Mouse (Mus musculus): ENCODE results near the gene Zfyve9. TPM values are rescaled to one million over a fixed set of nuclear protein-coding genes. Genes with fewer than 3 reads are reported as not detected.
"Not testable (repeated sequence)": the region's sequence is repeated elsewhere in the genome, so short reads cannot be mapped to it uniquely, and the experiment has no call there.

Gene Zfyve9
- polyA plus RNA-seq, 1 experiment from 2014 or later = 4.9 TPM

DNA sequence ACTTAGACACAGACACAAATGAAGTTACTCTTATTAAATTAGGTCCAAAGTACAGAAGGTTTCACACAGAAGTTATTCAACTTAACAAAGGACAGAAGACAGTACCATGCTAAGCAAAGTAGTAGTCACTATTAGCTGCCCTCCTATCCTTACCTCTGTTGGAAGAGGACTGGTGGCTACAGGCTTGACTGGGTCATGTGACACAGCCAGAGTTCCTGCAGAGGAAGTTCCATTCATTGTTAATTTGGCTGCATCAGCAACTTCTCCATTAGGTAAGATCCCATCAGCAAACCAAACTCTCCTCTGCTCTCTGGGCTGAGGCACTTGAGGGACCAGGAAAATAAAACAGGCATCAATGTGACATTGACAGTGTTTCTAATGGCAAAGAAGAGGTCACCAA, 89.1 kb downstream of the Zfyve9 start:
- no peak for DNase-seq (ENCODE audit: low spot score)
- Histone ChIP-seq H3K4me1 (replicated peaks; ENCODE audit: control insufficient read depth, insufficient read depth, low read length) (no peaks in the 10 kb centered on the region), H3K4me2 (ENCODE audit: low read length) (no peak overlapping the region), H3K27me3 (replicated peaks; ENCODE audit: control insufficient read depth, insufficient read depth, low read length) (no peaks in the 10 kb centered on the region), H3K4me3 (ENCODE audit: low read depth, low read length) (no peak overlapping the region), H3K9ac (ENCODE audit: low read length) (no peak overlapping the region), H3K9me3 (ENCODE audit: control insufficient read depth, low read length) (no peaks in the 10 kb centered on the region), H3K27ac (ENCODE audit: low read depth) (no peak overlapping the region), H3K36me3 (ENCODE audit: control insufficient read depth, insufficient read depth, low read length) (peaks cover 30% of the 10 kb centered on the region)
- ATAC-seq (replicated peaks; ENCODE audit: low FRiP score, low TSS enrichment, low read depth) = no peak

DNA sequence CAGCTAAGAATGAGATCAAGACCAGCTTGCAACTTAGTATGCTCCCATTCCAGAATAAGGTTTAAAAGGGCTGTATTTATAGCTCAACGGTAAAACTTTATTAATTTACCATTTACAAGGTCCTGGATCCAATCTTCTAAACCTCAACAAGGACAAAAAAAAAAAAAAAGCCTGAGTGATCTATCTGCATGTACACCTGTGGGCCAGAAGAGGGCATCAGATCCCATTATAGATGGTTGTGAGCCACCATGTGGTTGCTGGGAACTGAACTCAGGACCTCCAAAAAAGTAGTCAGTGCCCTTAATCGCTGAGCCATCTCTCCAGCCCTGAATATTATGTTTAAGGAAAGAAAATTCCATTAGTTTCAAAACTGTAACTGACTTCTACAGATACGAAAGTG, 90.1 kb downstream of the Zfyve9 start:
- Histone ChIP-seq H3K4me2 (ENCODE audit: low read length) (no peak overlapping the region), H3K4me1 (replicated peaks; ENCODE audit: control insufficient read depth, insufficient read depth, low read length) (no peaks in the 10 kb centered on the region), H3K9ac (ENCODE audit: low read length) (no peak overlapping the region), H3K27ac (ENCODE audit: low read depth) (no peak overlapping the region), H3K4me3 (ENCODE audit: low read depth, low read length) (no peak overlapping the region), H3K36me3 (ENCODE audit: control insufficient read depth, insufficient read depth, low read length) (peaks cover 30% of the 10 kb centered on the region), H3K9me3 (ENCODE audit: control insufficient read depth, low read length) (no peaks in the 10 kb centered on the region), H3K27me3 (replicated peaks; ENCODE audit: control insufficient read depth, insufficient read depth, low read length) (no peaks in the 10 kb centered on the region)
- 93% methylated on average over 3 of the region's 3 CpGs for WGBS
- ATAC-seq (replicated peaks; ENCODE audit: low FRiP score, low TSS enrichment, low read depth) (no peak), DNase-seq (ENCODE audit: low spot score) (no peak)

DNA sequence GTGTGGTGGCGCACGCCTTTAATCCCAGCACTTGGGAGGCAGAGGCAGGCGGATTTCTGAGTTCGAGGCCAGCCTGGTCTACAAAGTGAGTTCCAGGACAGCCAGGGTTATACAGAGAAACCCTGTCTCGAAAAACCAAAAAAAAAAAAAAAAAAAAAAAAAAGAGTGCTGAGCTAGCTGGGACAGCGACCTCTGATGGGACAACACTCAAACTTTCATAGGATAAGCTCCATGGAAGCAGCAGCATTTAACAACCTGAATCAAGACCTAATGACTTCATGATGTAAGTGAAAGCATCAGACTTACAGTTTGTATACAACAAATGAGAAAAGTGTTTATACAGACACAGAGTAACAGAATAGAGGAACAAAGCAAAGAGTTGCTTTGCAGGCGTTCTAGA, 93.5 kb downstream of the Zfyve9 start:
- 92% methylated on average over 5 of the region's 7 CpGs for WGBS
- H3K9ac ChIP-seq (ENCODE audit: low read length); H3K9me3 ChIP-seq (ENCODE audit: control insufficient read depth, low read length); H3K27me3 ChIP-seq (replicated peaks; ENCODE audit: control insufficient read depth, insufficient read depth, low read length); ATAC-seq (replicated peaks; ENCODE audit: low FRiP score, low TSS enrichment, low read depth); H3K4me2 ChIP-seq (ENCODE audit: low read length); DNase-seq (ENCODE audit: low spot score); H3K4me1 ChIP-seq (replicated peaks; ENCODE audit: control insufficient read depth, insufficient read depth, low read length); H3K4me3 ChIP-seq (ENCODE audit: low read depth, low read length); H3K27ac ChIP-seq (ENCODE audit: low read depth): not testable (repeated sequence)
- peaks cover 34% of the 10 kb centered on the region for H3K36me3 ChIP-seq (ENCODE audit: control insufficient read depth, insufficient read depth, low read length)

DNA sequence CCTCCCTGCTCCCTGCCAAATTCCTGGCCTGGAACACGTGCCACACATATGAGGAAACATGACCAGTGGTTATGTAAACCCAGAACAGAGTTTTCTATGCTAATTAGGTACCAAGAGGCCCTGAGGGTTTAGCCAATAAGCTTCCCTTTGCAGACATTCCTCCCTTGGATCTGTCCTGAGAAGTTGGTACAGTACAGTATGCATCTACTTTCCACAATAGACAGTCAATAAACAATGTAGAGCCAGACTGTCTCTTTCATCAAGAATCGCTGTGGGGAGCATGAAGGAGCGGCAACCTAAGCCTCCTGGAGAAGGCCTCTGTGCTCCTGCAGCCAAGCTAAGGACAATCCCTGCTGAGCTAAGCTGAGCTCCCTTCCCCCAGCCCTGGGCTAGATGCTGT, 94.4 kb downstream of the Zfyve9 start:
- no peak overlapping the region for H3K27ac ChIP-seq (ENCODE audit: low read depth)
- 64% methylated on average over 3 of the region's 3 CpGs for WGBS
- no peak overlapping the region for H3K4me3 ChIP-seq (ENCODE audit: low read depth, low read length)
- H3K36me3 ChIP-seq (ENCODE audit: control insufficient read depth, insufficient read depth, low read length) = peaks cover 34% of the 10 kb centered on the region
- no peaks in the 10 kb centered on the region for H3K9me3 ChIP-seq (ENCODE audit: control insufficient read depth, low read length)
- ATAC-seq (replicated peaks; ENCODE audit: low FRiP score, low TSS enrichment, low read depth) (no peak), DNase-seq (ENCODE audit: low spot score) (no peak)
- no peak overlapping the region for H3K9ac ChIP-seq (ENCODE audit: low read length)
- no peak overlapping the region for H3K4me2 ChIP-seq (ENCODE audit: low read length)
- H3K27me3 ChIP-seq (replicated peaks; ENCODE audit: control insufficient read depth, insufficient read depth, low read length) = no peaks in the 10 kb centered on the region
- no peaks in the 10 kb centered on the region for H3K4me1 ChIP-seq (replicated peaks; ENCODE audit: control insufficient read depth, insufficient read depth, low read length)

DNA sequence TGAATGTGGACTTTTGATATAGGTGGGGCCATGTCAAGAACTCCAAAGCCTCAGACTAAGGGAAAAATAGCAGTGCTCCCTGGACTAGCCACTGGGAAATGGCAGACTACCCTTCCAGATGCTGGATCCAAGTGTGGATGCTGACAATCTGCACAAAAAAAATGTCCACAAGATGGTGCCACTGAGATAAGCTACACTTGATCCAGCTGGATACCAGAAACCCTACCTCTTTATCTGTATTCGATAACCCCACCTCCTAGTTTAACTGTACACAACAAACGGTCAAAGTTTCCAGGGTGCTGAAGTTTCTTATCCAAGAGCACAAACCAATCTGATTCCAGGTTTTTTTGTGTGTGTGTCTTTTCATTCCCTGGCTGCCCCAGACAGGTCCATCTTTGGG, 116.2 kb downstream of the Zfyve9 start:
- WGBS = 68% methylated on average over 2 of the region's 2 CpGs
- H3K27me3 ChIP-seq (replicated peaks; ENCODE audit: control insufficient read depth, insufficient read depth, low read length) = no peaks in the 10 kb centered on the region
- no peaks in the 10 kb centered on the region for H3K4me1 ChIP-seq (replicated peaks; ENCODE audit: control insufficient read depth, insufficient read depth, low read length)
- ATAC-seq (replicated peaks; ENCODE audit: low FRiP score, low TSS enrichment, low read depth) (no peak), DNase-seq (ENCODE audit: low spot score) (no peak)
- H3K9me3 ChIP-seq (ENCODE audit: control insufficient read depth, low read length) = no peaks in the 10 kb centered on the region
- no peak overlapping the region for H3K4me3 ChIP-seq (ENCODE audit: low read depth, low read length)
- H3K36me3 ChIP-seq (ENCODE audit: control insufficient read depth, insufficient read depth, low read length) = peaks cover 19% of the 10 kb centered on the region
- no peak overlapping the region for H3K4me2 ChIP-seq (ENCODE audit: low read length)
- H3K27ac ChIP-seq (ENCODE audit: low read depth) = no peak overlapping the region
- no peak overlapping the region for H3K9ac ChIP-seq (ENCODE audit: low read length)

DNA sequence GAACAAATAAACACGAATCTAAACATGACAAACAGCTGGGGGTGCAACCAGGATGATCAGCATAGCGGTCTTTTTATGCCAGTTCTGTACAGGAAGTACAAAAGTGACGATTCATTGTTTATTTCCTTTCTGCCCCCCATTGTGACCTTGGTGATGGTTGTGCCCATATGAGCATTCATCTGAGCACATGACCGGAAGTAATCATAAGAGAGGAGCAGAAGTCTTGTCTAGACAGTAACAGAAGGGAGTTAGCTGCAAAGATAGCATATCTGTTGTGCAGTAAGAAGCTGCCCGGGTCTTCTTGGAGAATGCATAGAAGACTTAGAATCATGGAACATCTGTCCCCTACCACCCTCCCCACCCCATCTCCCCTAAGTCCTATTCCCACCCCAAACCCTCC, 141.8 kb downstream of the Zfyve9 start:
- Histone ChIP-seq H3K9ac (ENCODE audit: low read length) (no peak overlapping the region), H3K27ac (ENCODE audit: low read depth) (no peak overlapping the region), H3K4me3 (ENCODE audit: low read depth, low read length) (no peak overlapping the region), H3K4me2 (ENCODE audit: low read length) (no peak overlapping the region), H3K9me3 (ENCODE audit: control insufficient read depth, low read length) (no peaks in the 10 kb centered on the region), H3K36me3 (ENCODE audit: control insufficient read depth, insufficient read depth, low read length) (peaks cover 59% of the 10 kb centered on the region), H3K4me1 (replicated peaks; ENCODE audit: control insufficient read depth, insufficient read depth, low read length) (no peaks in the 10 kb centered on the region), H3K27me3 (replicated peaks; ENCODE audit: control insufficient read depth, insufficient read depth, low read length) (no peaks in the 10 kb centered on the region)
- no peak for ATAC-seq (replicated peaks; ENCODE audit: low FRiP score, low TSS enrichment, low read depth)
- peak; percentile 32 for DNase-seq (ENCODE audit: low spot score)
- 77% methylated on average over 5 of the region's 5 CpGs for WGBS

DNA sequence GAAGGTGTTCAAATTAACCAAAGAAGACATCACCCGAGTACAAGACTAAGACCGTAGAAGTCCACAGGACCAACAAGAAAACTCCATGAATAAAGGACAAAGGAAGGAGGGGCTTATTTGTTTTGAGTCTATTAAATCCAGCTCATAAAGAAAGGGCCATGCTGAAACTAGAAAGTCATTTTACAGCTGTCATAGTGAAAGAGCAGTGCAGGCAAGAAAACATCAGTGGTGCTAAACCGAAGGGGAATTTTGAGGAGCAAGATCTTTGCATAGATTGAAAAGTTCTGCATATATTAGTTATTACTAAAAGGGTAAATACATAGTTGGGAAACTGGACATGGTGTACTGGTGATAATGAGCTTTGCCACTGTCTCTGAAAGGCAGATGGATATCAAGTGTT, 142.9 kb downstream of the Zfyve9 start:
- Histone ChIP-seq H3K9ac (ENCODE audit: low read length) (no peak overlapping the region), H3K4me1 (replicated peaks; ENCODE audit: control insufficient read depth, insufficient read depth, low read length) (no peaks in the 10 kb centered on the region), H3K4me3 (ENCODE audit: low read depth, low read length) (no peak overlapping the region), H3K36me3 (ENCODE audit: control insufficient read depth, insufficient read depth, low read length) (peaks cover 60% of the 10 kb centered on the region), H3K9me3 (ENCODE audit: control insufficient read depth, low read length) (no peaks in the 10 kb centered on the region), H3K27me3 (replicated peaks; ENCODE audit: control insufficient read depth, insufficient read depth, low read length) (no peaks in the 10 kb centered on the region), H3K4me2 (ENCODE audit: low read length) (no peak overlapping the region), H3K27ac (ENCODE audit: low read depth) (no peak overlapping the region)
- WGBS = 91% methylated on average over 3 of the region's 3 CpGs
- DNase-seq (ENCODE audit: low spot score) (peak; percentile 7), ATAC-seq (replicated peaks; ENCODE audit: low FRiP score, low TSS enrichment, low read depth) (no peak)

DNA sequence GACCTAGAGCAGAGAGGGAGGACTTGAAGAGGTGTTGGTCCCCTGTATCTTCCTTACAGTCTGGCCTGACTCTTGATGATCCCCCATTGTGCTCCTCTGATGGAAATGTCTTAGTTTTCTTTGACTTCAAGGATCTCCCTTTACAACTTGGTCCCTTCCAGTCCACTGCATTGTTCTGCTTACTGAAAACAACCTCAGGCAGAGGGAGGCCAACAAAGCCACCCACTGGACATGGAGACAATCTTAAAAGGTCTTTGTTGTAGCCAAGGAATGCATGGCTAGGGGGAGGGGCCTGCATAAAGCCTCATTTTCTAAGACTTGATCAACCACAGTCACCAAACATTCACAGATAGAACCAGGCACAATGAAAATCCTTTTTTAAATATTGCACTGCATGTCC, 145.5 kb downstream of the Zfyve9 start:
- Histone ChIP-seq H3K36me3 (ENCODE audit: control insufficient read depth, insufficient read depth, low read length) (peaks cover 67% of the 10 kb centered on the region), H3K9me3 (ENCODE audit: control insufficient read depth, low read length) (no peaks in the 10 kb centered on the region), H3K4me3 (ENCODE audit: low read depth, low read length) (no peak overlapping the region), H3K27ac (ENCODE audit: low read depth) (no peak overlapping the region), H3K4me2 (ENCODE audit: low read length) (no peak overlapping the region), H3K27me3 (replicated peaks; ENCODE audit: control insufficient read depth, insufficient read depth, low read length) (no peaks in the 10 kb centered on the region), H3K4me1 (replicated peaks; ENCODE audit: control insufficient read depth, insufficient read depth, low read length) (no peaks in the 10 kb centered on the region), H3K9ac (ENCODE audit: low read length) (no peak overlapping the region)
- no peak for ATAC-seq (replicated peaks; ENCODE audit: low FRiP score, low TSS enrichment, low read depth)
- no peak for DNase-seq (ENCODE audit: low spot score)

DNA sequence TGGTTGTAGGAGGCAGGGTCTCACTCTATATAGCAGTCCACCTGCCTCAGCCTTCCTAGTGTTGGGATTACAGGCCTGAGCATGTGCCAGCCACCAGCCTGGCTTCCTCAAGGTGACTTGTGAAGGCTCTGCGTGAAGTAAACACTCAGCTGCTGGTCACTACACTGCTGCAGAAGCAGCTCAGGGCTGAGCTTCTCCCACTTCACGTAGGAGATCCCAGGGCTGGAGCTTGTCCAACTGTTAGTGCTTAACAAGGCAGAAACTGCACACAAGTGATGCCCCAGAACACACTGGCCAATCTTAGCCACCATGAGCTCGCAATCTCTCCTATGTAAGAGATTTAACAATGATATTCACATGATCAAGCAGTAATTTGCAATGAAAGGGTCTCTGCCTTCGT, 145.9 kb downstream of the Zfyve9 start:
- WGBS = 88% methylated on average over 4 of the region's 4 CpGs
- no peak for ATAC-seq (replicated peaks; ENCODE audit: low FRiP score, low TSS enrichment, low read depth)
- no peaks in the 10 kb centered on the region for H3K9me3 ChIP-seq (ENCODE audit: control insufficient read depth, low read length)
- peaks cover 71% of the 10 kb centered on the region for H3K36me3 ChIP-seq (ENCODE audit: control insufficient read depth, insufficient read depth, low read length)
- no peak overlapping the region for H3K27ac ChIP-seq (ENCODE audit: low read depth)
- no peak for DNase-seq (ENCODE audit: low spot score)
- no peaks in the 10 kb centered on the region for H3K4me1 ChIP-seq (replicated peaks; ENCODE audit: control insufficient read depth, insufficient read depth, low read length)
- no peaks in the 10 kb centered on the region for H3K27me3 ChIP-seq (replicated peaks; ENCODE audit: control insufficient read depth, insufficient read depth, low read length)
- H3K4me3 ChIP-seq (ENCODE audit: low read depth, low read length) = no peak overlapping the region
- no peak overlapping the region for H3K4me2 ChIP-seq (ENCODE audit: low read length)
- H3K9ac ChIP-seq (ENCODE audit: low read length) = no peak overlapping the region
